Mouse (Mus musculus) liver, embryonic 11.5 days (tissue): ENCODE measurements at regions not wholly inside any gene's neighbourhood (a gene's known extent, or its start where the extent isn't known, plus 50 kb on each side); places are given as distances from the start of the nearest gene placed in this dataset.
A peak's percentile ranks its signal among the peaks of the same experiment; 100 is the strongest.

Experiments used
- ATAC-seq: fragments of 200-750 bp; cut with Nextera tagmentation; replicated peaks from 2 replicates; pipeline ENCODE4 v1.8.0; 2017; ENCODE audit warnings: moderate number of reproducible peaks, mild to moderate bottlenecking, moderate TSS enrichment, moderate library complexity; ENCODE audit not compliant: low FRiP score
- DNase-seq: peaks from one replicate; pipeline ENCODE4 v3.0.0-alpha.2; 2017; ENCODE audit warnings: low spot score
- H3K27ac ChIP-seq: fragments of 300-500 bp; sonication (generic); 2 replicates; pipeline ENCODE4 v1.5.1; 2014; ENCODE audit warnings: mild to moderate bottlenecking, low read depth, low read length, control low read depth
- H3K27me3 ChIP-seq: fragments of 300-500 bp; sonication (generic); replicated peaks from 2 replicates; pipeline ENCODE4 v1.6.1; 2014; ENCODE audit warnings: low read length, mixed read lengths; ENCODE audit not compliant: control insufficient read depth, insufficient read depth
- H3K36me3 ChIP-seq: fragments of 300-500 bp; sonication (generic); 2 replicates; pipeline ENCODE4 v1.6.1; 2014; ENCODE audit warnings: mild to moderate bottlenecking, low read length, moderate library complexity, mixed read lengths; ENCODE audit not compliant: control insufficient read depth, insufficient read depth
- H3K4me1 ChIP-seq: fragments of 300-500 bp; sonication (generic); replicated peaks from 2 replicates; pipeline ENCODE4 v1.6.1; 2014; ENCODE audit warnings: low read length, mixed read lengths; ENCODE audit not compliant: control insufficient read depth, insufficient read depth
- H3K4me2 ChIP-seq: fragments of 300-500 bp; sonication (generic); 2 replicates; pipeline ENCODE4 v1.6.1; 2014; ENCODE audit warnings: mild to moderate bottlenecking, control low read depth, moderate library complexity
- H3K4me3 ChIP-seq: fragments of 300-500 bp; sonication (generic); 2 replicates; pipeline ENCODE4 v1.5.1; 2014; ENCODE audit warnings: low read depth, low read length, control low read depth
- H3K9ac ChIP-seq: fragments of 300-500 bp; sonication (generic); 2 replicates; pipeline ENCODE4 v1.6.1; 2014; ENCODE audit warnings: low read depth, low read length, control low read depth
- H3K9me3 ChIP-seq: fragments of 300-500 bp; sonication (generic); 2 replicates; pipeline ENCODE4 v1.6.1; 2016; ENCODE audit warnings: low read length, inconsistent platforms, mixed read lengths; ENCODE audit not compliant: control insufficient read depth
- WGBS: fragments of 180-500 bp; shearing (Covaris S2); extraction: QIAGEN DNeasy Blood & Tissue Kit; methylation state at CpG from one replicate; pipeline ENCODE4 v1.1.7; 2014; 5-methylcytosine and 5-hydroxymethylcytosine counted together

GRCm38 (mm10) chr13:44178006-44178405, 393.4 kb downstream of the Cd83 start:
- no peak for ATAC-seq
- no peaks in the 10 kb centered on the region for H3K9me3 ChIP-seq
- no peak overlapping the region for H3K27ac ChIP-seq
- H3K4me3 ChIP-seq: no peak overlapping the region
- H3K9ac ChIP-seq: no peak overlapping the region
- no peaks in the 10 kb centered on the region for H3K4me1 ChIP-seq
- no peak overlapping the region for H3K4me2 ChIP-seq
- no peak for DNase-seq
- H3K27me3 ChIP-seq: peaks cover 3% of the 10 kb centered on the region
- 79% methylated on average over 6 of the region's 6 CpGs for WGBS
- H3K36me3 ChIP-seq: no peaks in the 10 kb centered on the region

DNA sequence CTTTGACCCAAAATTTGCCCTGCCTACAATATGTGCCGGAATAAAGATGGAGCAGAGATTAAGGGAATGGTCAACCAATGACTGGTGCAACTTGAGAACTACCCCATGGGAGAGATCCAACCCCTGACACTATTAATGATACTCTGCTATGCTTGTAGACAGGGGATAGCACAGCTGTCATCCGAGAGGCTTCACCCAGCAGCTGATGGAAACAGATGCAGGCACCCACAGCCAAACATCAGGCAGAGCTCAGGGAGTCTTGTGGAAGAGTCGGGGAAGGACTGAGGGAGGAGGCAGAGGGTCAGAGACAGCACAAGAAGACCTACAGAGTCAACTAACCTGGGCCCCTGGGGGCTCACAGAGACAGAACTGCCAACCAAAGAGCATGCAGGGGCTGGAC, 395.8 kb downstream of the Cd83 start:
- Histone ChIP-seq H3K9me3 (no peaks in the 10 kb centered on the region), H3K4me3 (no peak overlapping the region), H3K9ac (no peak overlapping the region), H3K27ac (no peak overlapping the region), H3K4me2 (no peak overlapping the region), H3K4me1 (no peaks in the 10 kb centered on the region), H3K36me3 (no peaks in the 10 kb centered on the region), H3K27me3 (peaks cover 3% of the 10 kb centered on the region)
- no peak for ATAC-seq
- 70% methylated on average over 3 of the region's 3 CpGs for WGBS
- no peak for DNase-seq

DNA sequence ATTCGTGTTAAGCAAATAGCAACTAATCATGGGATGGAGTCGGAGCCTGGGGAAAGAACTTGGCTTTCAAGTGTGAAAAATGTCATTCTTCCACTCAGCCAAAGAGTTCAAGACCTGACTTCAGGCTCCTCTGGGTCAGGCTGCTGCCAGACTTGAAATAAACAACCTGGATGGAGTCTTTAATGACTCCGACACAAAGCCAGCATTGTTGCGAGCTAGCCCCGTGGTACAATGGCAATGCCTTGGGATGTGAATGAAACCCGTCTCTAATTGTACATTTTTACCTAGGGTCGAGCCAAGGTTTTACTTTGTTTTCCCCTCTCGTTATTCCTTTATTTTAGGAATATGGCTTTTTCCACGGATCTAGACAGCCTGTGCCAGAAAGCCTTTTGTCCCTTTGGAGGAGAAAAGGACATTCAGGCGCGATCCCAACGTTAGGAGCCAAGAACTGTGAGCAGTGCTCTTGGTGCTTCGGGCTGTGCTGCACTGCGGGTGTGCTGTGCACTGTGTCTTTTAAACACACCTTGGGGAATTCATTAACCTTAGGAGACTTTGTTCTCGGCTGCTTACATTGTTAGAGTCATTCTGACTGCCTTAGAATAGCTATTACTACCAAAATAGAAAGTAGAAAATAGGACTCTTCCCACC, 398.1 kb downstream of the Cd83 start:
- Histone ChIP-seq H3K4me3 (no peak overlapping the region), H3K36me3 (no peaks in the 10 kb centered on the region), H3K9ac (no peak overlapping the region), H3K9me3 (no peaks in the 10 kb centered on the region), H3K4me2 (no peak overlapping the region), H3K4me1 (no peaks in the 10 kb centered on the region), H3K27ac (no peak overlapping the region), H3K27me3 (peaks cover 3% of the 10 kb centered on the region)
- no peak for ATAC-seq
- DNase-seq: no peak
- WGBS: 72% methylated on average over 15 of the region's 15 CpGs

DNA sequence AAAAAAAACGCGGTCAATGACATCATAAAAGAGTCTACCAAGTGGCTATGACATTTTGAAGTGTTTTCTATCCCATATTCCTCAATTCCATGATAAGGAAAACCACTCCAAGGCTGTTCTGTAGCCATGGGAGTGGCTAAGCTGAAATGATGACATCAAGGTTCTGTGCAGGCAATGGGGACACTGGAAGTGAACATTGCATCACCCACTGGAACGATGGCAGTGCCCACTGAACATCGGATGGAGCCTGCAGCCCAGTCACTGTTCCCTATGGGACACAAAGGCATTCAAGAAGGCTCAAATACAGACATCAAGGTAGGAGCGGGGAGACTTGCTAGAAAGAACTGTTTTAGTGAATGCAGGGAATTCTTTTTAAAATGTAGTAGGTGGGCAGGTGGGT, 410.8 kb downstream of the Cd83 start:
- WGBS: 83% methylated on average over 5 of the region's 5 CpGs
- Histone ChIP-seq H3K36me3 (no peaks in the 10 kb centered on the region), H3K9me3 (no peaks in the 10 kb centered on the region), H3K9ac (no peak overlapping the region), H3K27me3 (no peaks in the 10 kb centered on the region; the same call in 1 of the 2 replicates), H3K4me1 (no peaks in the 10 kb centered on the region), H3K4me3 (no peak overlapping the region), H3K4me2 (no peak overlapping the region), H3K27ac (no peak overlapping the region)
- DNase-seq: no peak
- no peak for ATAC-seq

- WGBS: 45% methylated on average over 4 of the region's 4 CpGs
- Histone ChIP-seq H3K4me1 (peaks cover 19% of the 10 kb centered on the region), H3K27ac (peak overlapping the region; percentile 54; the same call in 1 of the 2 replicates), H3K4me3 (no peak overlapping the region), H3K36me3 (no peaks in the 10 kb centered on the region), H3K9me3 (no peaks in the 10 kb centered on the region), H3K27me3 (0 out of 2 replicates have a peak, but pooled peaks cover 5% of the 10 kb centered on the region), H3K4me2 (peak overlapping the region; percentile 7; the same call in 1 of the 2 replicates), H3K9ac (no peak overlapping the region)
- peak; percentile 92 for ATAC-seq
- no peak for DNase-seq
Observed at GRCm38 (mm10) chr13:44206042-44206441, 421.5 kb downstream of the Cd83 start.

DNA sequence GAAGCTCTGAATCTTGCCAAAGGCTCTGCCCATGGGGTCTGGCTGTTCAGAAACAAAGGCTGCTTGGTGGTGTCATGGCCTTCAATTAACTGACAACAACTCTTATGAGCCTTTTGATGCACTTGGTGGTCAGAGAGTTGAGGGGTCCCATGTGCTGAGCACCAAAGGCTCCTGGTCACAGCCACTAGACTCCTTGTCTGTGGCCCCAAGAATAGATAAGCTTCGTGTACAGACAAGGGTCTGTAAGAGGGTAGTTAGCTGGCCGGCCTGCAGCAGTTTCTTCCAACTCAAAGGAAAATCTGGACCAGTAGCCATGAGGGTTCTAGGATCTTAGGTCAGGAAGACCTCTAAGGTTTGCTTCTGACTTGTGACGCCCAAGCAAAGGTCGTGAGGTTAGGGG, 421.9 kb downstream of the Cd83 start:
- DNase-seq (peak; percentile 48), ATAC-seq (peak; percentile 57)
- WGBS: 56% methylated on average over 4 of the region's 4 CpGs
- Histone ChIP-seq H3K27me3 (0 out of 2 replicates have a peak, but pooled peaks cover 5% of the 10 kb centered on the region), H3K9ac (no peak overlapping the region), H3K27ac (peak overlapping the region; percentile 54; the same call in 1 of the 2 replicates), H3K36me3 (no peaks in the 10 kb centered on the region), H3K9me3 (no peaks in the 10 kb centered on the region), H3K4me1 (peaks cover 19% of the 10 kb centered on the region), H3K4me2 (peak overlapping the region; percentile 7), H3K4me3 (no peak overlapping the region)

- no peak for DNase-seq
- H3K4me1 ChIP-seq: peaks cover 19% of the 10 kb centered on the region
- H3K27me3 ChIP-seq: 0 out of 2 replicates have a peak, but pooled peaks cover 5% of the 10 kb centered on the region
- ATAC-seq: no peak
- 75% methylated on average over 11 of the region's 11 CpGs for WGBS
- no peak overlapping the region for H3K4me3 ChIP-seq
- H3K36me3 ChIP-seq: no peaks in the 10 kb centered on the region
- H3K27ac ChIP-seq: no peak overlapping the region
- H3K9ac ChIP-seq: no peak overlapping the region
- H3K4me2 ChIP-seq: no peak overlapping the region
- no peaks in the 10 kb centered on the region for H3K9me3 ChIP-seq
Observed at GRCm38 (mm10) chr13:44207400-44208005, 422.9 kb downstream of the Cd83 start.

GRCm38 (mm10) chr13:44209036-44209435, 424.5 kb downstream of the Cd83 start:
- no peak overlapping the region for H3K9ac ChIP-seq
- H3K4me1 ChIP-seq: peaks cover 19% of the 10 kb centered on the region
- H3K4me2 ChIP-seq: no peak overlapping the region
- 40% methylated on average over 11 of the region's 11 CpGs for WGBS
- 0 out of 2 replicates have a peak, but pooled peaks cover 5% of the 10 kb centered on the region for H3K27me3 ChIP-seq
- DNase-seq (no peak), ATAC-seq (no peak)
- H3K27ac ChIP-seq: no peak overlapping the region
- no peaks in the 10 kb centered on the region for H3K9me3 ChIP-seq
- H3K36me3 ChIP-seq: no peaks in the 10 kb centered on the region
- no peak overlapping the region for H3K4me3 ChIP-seq

GRCm38 (mm10) chr13:44210123-44210522, 425.5 kb downstream of the Cd83 start:
- ATAC-seq: no peak
- Histone ChIP-seq H3K4me1 (peaks cover 10% of the 10 kb centered on the region), H3K9me3 (no peaks in the 10 kb centered on the region), H3K27me3 (0 out of 2 replicates have a peak, but pooled peaks cover 5% of the 10 kb centered on the region), H3K4me3 (no peak overlapping the region), H3K4me2 (no peak overlapping the region), H3K36me3 (no peaks in the 10 kb centered on the region), H3K27ac (no peak overlapping the region), H3K9ac (no peak overlapping the region)
- WGBS: 47% methylated on average over 6 of the region's 6 CpGs
- no peak for DNase-seq
